Mouse (Mus musculus) left cerebral cortex, adult 11 months (tissue): ENCODE data around the gene Tmprss9.

Experiments used
- DNase-seq: peaks from one replicate; pipeline ENCODE4 v3.0.0; 2022; ENCODE audit warnings: low spot score

Tmprss9 gene

GRCm38 (mm10) chr10:80915260-80915659, 43.6 kb downstream of the Tmprss9 start:
- DNase-seq: no peak

- no peak for DNase-seq
These were observed 44.1 kb downstream of the Tmprss9 start for GRCm38 (mm10) chr10:80915736-80916135.

GRCm38 (mm10) chr10:80917336-80917778, 45.7 kb downstream of the Tmprss9 start:
- no peak for DNase-seq

- DNase-seq: peak; percentile 74
These were observed 46.3 kb downstream of the Tmprss9 start, which contains the start of gene Lmnb2 for GRCm38 (mm10) chr10:80917779-80918434. Gene Lmnb2, minus strand, starts transcription at chr10:80918245.

GRCm38 (mm10) chr10:80921923-80922322, 50.3 kb downstream of the Tmprss9 start:
- no peak for DNase-seq

GRCm38 (mm10) chr10:80925472-80925871, 53.8 kb downstream of the Tmprss9 start:
- no peak for DNase-seq

- DNase-seq: peak; percentile 86
These were observed 57.1 kb downstream of the Tmprss9 start for GRCm38 (mm10) chr10:80928586-80929298.

- DNase-seq: peak; percentile 95
These were observed 57.9 kb downstream of the Tmprss9 start, which contains the start of gene Gadd45b for GRCm38 (mm10) chr10:80929299-80930226. Gene Gadd45b, plus strand, starts transcription at chr10:80930073.

- DNase-seq: peak; percentile 26
These were observed 58.9 kb downstream of the Tmprss9 start for GRCm38 (mm10) chr10:80930361-80931152.

GRCm38 (mm10) chr10:80931153-80931671, 59.6 kb downstream of the Tmprss9 start:
- no peak for DNase-seq

- DNase-seq: no peak
These were observed 60.0 kb downstream of the Tmprss9 start for GRCm38 (mm10) chr10:80931695-80932094.

GRCm38 (mm10) chr10:80932206-80932605, 60.6 kb downstream of the Tmprss9 start:
- no peak for DNase-seq

GRCm38 (mm10) chr10:80932700-80933420, 61.2 kb downstream of the Tmprss9 start:
- no peak for DNase-seq

- DNase-seq: no peak
These were observed 61.9 kb downstream of the Tmprss9 start for GRCm38 (mm10) chr10:80933421-80933979.

- DNase-seq: no peak
These were observed 62.7 kb downstream of the Tmprss9 start for GRCm38 (mm10) chr10:80934136-80934985.

GRCm38 (mm10) chr10:80935241-80935640, 63.6 kb downstream of the Tmprss9 start:
- DNase-seq: no peak

- no peak for DNase-seq
These were observed 64.0 kb downstream of the Tmprss9 start for GRCm38 (mm10) chr10:80935698-80936097.

- no peak for DNase-seq
These were observed 64.6 kb downstream of the Tmprss9 start for GRCm38 (mm10) chr10:80936135-80936809.

GRCm38 (mm10) chr10:80936810-80937164, 65.1 kb downstream of the Tmprss9 start:
- no peak for DNase-seq
